9 mouse cellular contexts compared by ENCODE assay signal in the genomic region with DNA sequence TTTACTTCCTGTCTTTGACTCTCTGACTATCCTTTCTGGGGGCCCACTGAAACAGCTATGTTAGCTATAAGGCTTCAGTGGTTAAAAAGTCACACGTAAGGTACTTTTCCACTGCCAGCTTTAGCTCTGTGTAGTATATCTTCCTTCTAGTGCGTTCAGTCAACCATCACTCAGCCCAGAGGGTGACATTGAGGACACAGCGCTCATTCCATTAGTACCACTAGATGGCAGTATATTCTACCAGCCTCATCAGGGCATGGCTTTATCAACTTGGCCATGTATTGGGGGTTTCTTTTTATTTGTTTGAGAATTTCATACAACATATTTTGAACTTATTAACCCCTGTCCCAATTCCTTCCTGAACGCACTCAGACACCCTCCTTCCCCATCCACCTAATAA.
DNase-seq lines count a peak whose midpoint lies in the region; ATAC-seq and TF ChIP-seq lines count a peak whose summit lies in the region.
"Had no signal": no experiment of that assay in that cellular context is flagged by ENCODE, and none has a peak within 500 bp of the region (broad histone marks: within the 10 kb centered on the region; RNA-seq: fewer than 3 reads in every experiment).

No protein-coding gene starts in this region.

- peak; percentile 83 for ATAC-seq in midbrain, embryonic 11.5 days (ENCODE audit: low FRiP score)
- ATAC-seq in Patski: peak; percentile 90
- ATAC-seq in common myeloid progenitor, adult 5-6 weeks (replicated peaks; ENCODE audit: low read depth, poor library complexity, severe bottlenecking): peak; percentile 82
- ATAC-seq in hindbrain, embryonic 11.5 days (ENCODE audit: low FRiP score): peak; percentile 78
- ATAC-seq in liver, embryonic 13.5 days (ENCODE audit: low read depth): 0 out of 2 replicates have a peak, but pooled peaks have one; percentile 34
- peak; percentile 82 for ATAC-seq in neutrophil, adult 5-6 weeks (ENCODE audit: extremely low read depth, insufficient number of reproducible peaks, low FRiP score, poor library complexity, severe bottlenecking)

- in situ Hi-C loops in Patski (cut with MboI; ENCODE audit: low pct_unique_long_range_greater_than_20kb): loop anchor here (10.0 kb wide), 1 partner anchor 1234 kb away; no protein-coding TSS in a partner anchor

- no peak overlapping the region for H3K4me3 ChIP-seq in midbrain, embryonic 11.5 days (ENCODE audit: low read depth, low read length)
- H3K4me3 ChIP-seq in midbrain, embryonic 10.5 days: no peak overlapping the region
- no peak overlapping the region for H3K4me3 ChIP-seq in hindbrain, embryonic 11.5 days (ENCODE audit: low read depth, low read length)
- H3K4me3 ChIP-seq in liver, embryonic 13.5 days (replicated peaks): no peak overlapping the region
- H3K4me3 ChIP-seq: myocyte had no signal

- CTCF ChIA-PET in Patski (lab: Charles Lee): interaction anchor here (0.6 to 1.4 kb wide), 9 partner anchors 10 to 806 kb away, joined by 3 to 7 read pairs (median 3); no protein-coding TSS in a partner anchor

- POLR2A ChIA-PET in Patski (lab: Charles Lee): no interaction called here

- peak; percentile 89 for DNase-seq in midbrain, embryonic 11.5 days (ENCODE audit: low spot score, missing footprints)
- DNase-seq in midbrain, embryonic 10.5 days (ENCODE audit: low spot score): no peak
- no peak for DNase-seq in Patski (ENCODE audit: low read depth, low spot score)
- DNase-seq in hindbrain, embryonic 11.5 days (ENCODE audit: low spot score): peak; percentile 53
- DNase-seq in liver, embryonic 13.5 days: no peak
- DNase-seq in urinary bladder, postnatal 14 days (ENCODE audit: low spot score): no peak

- 50% methylated on average over 4 of the region's 4 CpGs for WGBS in midbrain, embryonic 11.5 days
- WGBS in midbrain, embryonic 10.5 days: 44% methylated on average over 4 of the region's 4 CpGs
- WGBS in hindbrain, embryonic 11.5 days: 45% methylated on average over 4 of the region's 4 CpGs
- 28% methylated on average over 4 of the region's 4 CpGs for WGBS in liver, embryonic 13.5 days (ENCODE audit: insufficient replicate concordance)

- no peak overlapping the region for H3K27ac ChIP-seq in midbrain, embryonic 11.5 days (ENCODE audit: low read depth, low read length)
- no peak overlapping the region for H3K27ac ChIP-seq in midbrain, embryonic 10.5 days (replicated peaks)
- H3K27ac ChIP-seq in hindbrain, embryonic 11.5 days (ENCODE audit: low read depth, low read length): no peak overlapping the region
- H3K27ac ChIP-seq in liver, embryonic 13.5 days: no peak overlapping the region

- TF ChIP-seq CTCF in Patski (IDR thresholded peaks at IDR 0.05): peak; percentile 78

- no peaks in the 10 kb centered on the region for H3K36me3 ChIP-seq in midbrain, embryonic 11.5 days (ENCODE audit: control insufficient read depth, insufficient read depth, low read length)
- no peaks in the 10 kb centered on the region for H3K36me3 ChIP-seq in midbrain, embryonic 10.5 days
- no peaks in the 10 kb centered on the region for H3K36me3 ChIP-seq in hindbrain, embryonic 11.5 days (ENCODE audit: control insufficient read depth, insufficient read depth, low read length)
- no peaks in the 10 kb centered on the region for H3K36me3 ChIP-seq in liver, embryonic 13.5 days

- no peak overlapping the region for H3K9ac ChIP-seq in midbrain, embryonic 11.5 days (ENCODE audit: low read length)
- no peak overlapping the region for H3K9ac ChIP-seq in hindbrain, embryonic 11.5 days (ENCODE audit: low read depth, low read length)
- H3K9ac ChIP-seq in liver, embryonic 13.5 days: no peak overlapping the region

- H3K9me3 ChIP-seq in midbrain, embryonic 11.5 days (ENCODE audit: control insufficient read depth, low read length): no peaks in the 10 kb centered on the region
- no peaks in the 10 kb centered on the region for H3K9me3 ChIP-seq in midbrain, embryonic 10.5 days (replicated peaks)
- H3K9me3 ChIP-seq in hindbrain, embryonic 11.5 days (ENCODE audit: control insufficient read depth, low read length): no peaks in the 10 kb centered on the region
- H3K9me3 ChIP-seq in liver, embryonic 13.5 days (replicated peaks): no peaks in the 10 kb centered on the region

- no peaks in the 10 kb centered on the region for H3K27me3 ChIP-seq in midbrain, embryonic 11.5 days (ENCODE audit: control insufficient read depth, insufficient read depth, low read length)
- H3K27me3 ChIP-seq in midbrain, embryonic 10.5 days (ENCODE audit: low read depth, poor library complexity, severe bottlenecking): no peaks in the 10 kb centered on the region
- H3K27me3 ChIP-seq in Patski: peaks cover 1% of the 10 kb centered on the region
- H3K27me3 ChIP-seq in hindbrain, embryonic 11.5 days (ENCODE audit: control insufficient read depth, insufficient read depth, low read length): no peaks in the 10 kb centered on the region
- no peaks in the 10 kb centered on the region for H3K27me3 ChIP-seq in liver, embryonic 13.5 days

- no peak overlapping the region for H3K4me2 ChIP-seq in midbrain, embryonic 11.5 days
- no peak overlapping the region for H3K4me2 ChIP-seq in hindbrain, embryonic 11.5 days (replicated peaks; ENCODE audit: low read depth, low read length)
- no peak overlapping the region for H3K4me2 ChIP-seq in liver, embryonic 13.5 days

- no peaks in the 10 kb centered on the region for H3K4me1 ChIP-seq in midbrain, embryonic 11.5 days (ENCODE audit: control insufficient read depth, insufficient read depth, low read length)
- no peaks in the 10 kb centered on the region for H3K4me1 ChIP-seq in midbrain, embryonic 10.5 days
- no peaks in the 10 kb centered on the region for H3K4me1 ChIP-seq in hindbrain, embryonic 11.5 days (replicated peaks; ENCODE audit: control insufficient read depth, insufficient read depth, low read length)
- no peaks in the 10 kb centered on the region for H3K4me1 ChIP-seq in liver, embryonic 13.5 days (replicated peaks)

Comparison
In these comparisons a context has a peak if more than half of its experiments do, and no peak if none do; other contexts are left out.
1. DNase-seq: peak in midbrain, embryonic 11.5 days (single experiment) and hindbrain, embryonic 11.5 days (single experiment); none in midbrain, embryonic 10.5 days (single experiment), Patski (single experiment), liver, embryonic 13.5 days (single experiment) and urinary bladder, postnatal 14 days (single experiment).
2. ATAC-seq: peak in every context shown above with its lines; median percentile 90 in Patski; 83 in midbrain, embryonic 11.5 days; 82 in common myeloid progenitor, adult 5-6 weeks; 82 in neutrophil, adult 5-6 weeks; 78 in hindbrain, embryonic 11.5 days; 34 in liver, embryonic 13.5 days.